Mouse (Mus musculus) heart, postnatal 14 days (tissue): ENCODE results near the gene Chtf18. TPM values are rescaled to one million over a fixed set of nuclear protein-coding genes. Genes with fewer than 3 reads are reported as not detected.
"Not testable (repeated sequence)": the region's sequence is repeated elsewhere in the genome, so short reads cannot be mapped to it uniquely, and the experiment has no call there.

Experiments
- DNase-seq, 2 experiments: peaks; one replicate each; pipeline ENCODE4 v3.0.0; 2021 to 2022
- intact Hi-C: fragments of 180-260 bp; cut with DNase I; formaldehyde crosslinking; loops from one replicate; pipeline ENCODE4 v1.15.1; 2025
- long read RNA-seq, 2 experiments: library from polyadenylated mRNA; stranded (forward); transcript quantifications; one replicate each; pipeline ENCODE4 v2.0.0; 2021
- total RNA-seq, 2 experiments: library from RNA; stranded (reverse); gene quantifications; 2 replicates each; pipeline ENCODE4 v1.2.3; 2021

The Chtf18 gene
- total RNA-seq, result 1 to 10 TPM; 1.1 to 4.4 TPM
- long read RNA-seq, experiment 1, partial matches to known transcripts, result 0 of 5 reads
- long read RNA-seq, experiment 1, other reads (novel, unspliced or antisense), result 2 of 5 reads
- long read RNA-seq, experiment 2, partial matches to known transcripts, result 1 of 5 reads
- long read RNA-seq, experiment 2, other reads (novel, unspliced or antisense), result 0 of 5 reads

GRCm38 (mm10) chr17:25727265-25728008 lies at the start of gene Chtf18, which contains the start of gene Rpusd1:
Chtf18 (minus strand) TSS chr17:25727419.
Rpusd1 (plus strand) TSS chr17:25727670.
- DNase-seq, result peak; percentile 98 to 99
- intact Hi-C loops, result no loop called here

DNA sequence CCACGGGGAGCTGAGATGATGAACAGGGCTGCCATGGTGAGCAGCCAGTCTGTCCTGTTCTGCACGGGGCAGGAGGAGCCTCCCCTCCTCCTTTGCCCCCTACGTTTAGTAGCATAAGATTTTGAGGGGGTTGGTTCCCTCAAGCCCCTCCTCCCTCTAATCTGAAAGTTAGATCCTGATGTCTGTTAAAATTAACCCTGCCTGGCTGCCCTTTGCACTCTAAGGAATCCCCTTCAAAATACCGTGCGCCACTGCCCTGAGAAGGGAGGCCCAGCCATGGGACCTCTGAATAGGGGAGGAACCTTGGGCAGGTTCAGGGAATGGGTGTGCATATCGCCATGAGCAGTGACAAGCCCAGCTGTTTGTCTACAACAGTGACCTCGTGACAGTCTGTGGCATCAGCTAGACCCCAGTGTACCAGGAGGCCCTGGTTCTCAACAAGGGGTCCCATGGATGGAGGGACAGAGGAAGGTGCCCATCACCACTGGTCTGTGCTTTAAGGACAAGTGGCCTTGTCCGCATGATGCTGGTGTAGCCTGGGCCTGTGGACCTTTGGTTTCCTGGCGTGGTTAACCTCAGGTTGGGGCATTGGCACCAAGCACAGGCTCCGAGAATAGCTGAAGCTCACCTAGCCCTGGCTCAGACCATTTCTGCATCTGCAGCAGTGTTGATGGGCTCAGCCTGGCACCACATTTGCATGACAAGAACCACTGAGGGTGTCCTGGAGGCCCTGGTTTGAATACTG lies 48.3 kb upstream of the Chtf18 start:
- DNase-seq, result no peak
- intact Hi-C loops, result no loop called here

DNA sequence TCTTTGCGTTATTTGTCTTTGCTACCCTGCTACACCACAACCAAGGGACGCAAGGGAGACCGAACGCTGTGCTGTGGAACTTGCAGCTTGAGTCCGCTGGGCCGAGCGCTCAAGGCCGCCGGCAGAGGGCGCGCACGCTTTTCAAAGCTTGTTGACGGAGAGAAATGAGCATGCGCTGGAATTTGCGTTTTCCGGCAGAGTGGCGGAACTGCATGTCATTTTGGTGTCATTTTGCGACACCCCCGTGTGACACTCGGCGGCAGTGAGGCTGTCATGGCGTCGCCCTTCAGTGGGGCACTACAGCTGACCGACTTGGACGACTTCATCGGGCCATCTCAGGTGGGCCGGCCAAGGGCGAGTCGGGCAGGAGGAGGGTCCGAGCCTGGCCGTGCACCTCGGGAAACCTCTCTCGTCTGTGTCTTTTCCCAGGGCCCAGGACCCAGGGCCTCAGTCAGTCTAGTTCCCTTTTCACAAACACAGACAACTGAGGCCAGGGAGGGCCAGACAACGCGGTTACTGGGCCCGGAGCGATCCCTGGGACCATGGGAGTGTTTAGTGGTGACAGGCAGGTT lies 46.4 kb upstream of the Chtf18 start, which contains the start of gene Narfl:
Gene Narfl, plus strand, starts transcription at position 228 of the 572 bp plus-strand sequence.
- DNase-seq, result peak; percentile 98
- intact Hi-C loops, result loop anchor here (1.0 to 5.0 kb wide), 2 partner anchors 28 to 94 kb away; partner anchors contain the start of gene Mcrip2

GRCm38 (mm10) chr17:25769331-25769730 lies 42.1 kb upstream of the Chtf18 start:
- intact Hi-C loops, result no loop called here
- no peak for DNase-seq

GRCm38 (mm10) chr17:25765886-25766285 lies 38.7 kb upstream of the Chtf18 start:
- intact Hi-C loops, result no loop called here
- no peak for DNase-seq

- no peak for DNase-seq
- intact Hi-C loops, result no loop called here
Measured at GRCm38 (mm10) chr17:25762591-25762990, 35.4 kb upstream of the Chtf18 start.

DNA sequence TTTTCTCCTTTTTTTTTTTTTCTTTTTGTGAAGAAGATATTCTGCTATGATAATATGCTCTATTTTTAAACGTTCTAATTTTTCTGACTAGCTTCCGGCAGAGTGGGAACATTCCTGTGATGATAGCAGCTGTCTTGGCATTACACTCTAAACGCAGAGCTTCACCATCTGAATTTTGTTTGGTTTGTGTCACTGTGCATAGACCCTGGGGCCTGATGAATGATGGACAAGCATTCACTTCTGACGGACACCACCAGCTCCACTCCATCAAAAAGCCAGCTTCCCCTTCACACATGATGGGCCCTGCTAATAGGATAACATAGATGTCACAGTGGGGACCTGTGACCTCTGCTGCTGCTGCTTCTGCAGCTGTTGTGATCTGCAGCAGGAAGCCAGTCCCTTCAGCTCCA lies 34.3 kb upstream of the Chtf18 start:
- no peak for DNase-seq
- intact Hi-C loops, result no loop called here

DNA sequence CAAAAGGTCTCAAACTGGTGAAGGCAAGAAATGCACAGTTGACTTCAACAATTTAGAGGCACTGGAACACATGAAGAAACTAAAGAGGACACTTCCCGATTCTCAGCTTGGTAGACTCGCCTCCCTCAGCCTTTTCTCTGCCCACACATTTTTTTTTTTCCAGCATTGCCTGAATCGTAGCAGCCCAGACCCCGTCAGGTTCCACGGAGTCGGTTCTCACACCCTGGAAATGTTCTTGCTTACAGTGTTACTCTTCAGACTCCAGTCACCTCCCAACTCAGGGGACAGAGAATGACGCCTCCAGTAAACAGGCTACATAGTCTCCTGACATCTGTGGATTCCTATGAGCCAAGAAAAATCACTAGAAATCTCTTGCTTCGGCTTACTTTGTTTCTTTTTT lies 32.9 kb upstream of the Chtf18 start:
- intact Hi-C loops, result no loop called here
- DNase-seq, result no peak

DNA sequence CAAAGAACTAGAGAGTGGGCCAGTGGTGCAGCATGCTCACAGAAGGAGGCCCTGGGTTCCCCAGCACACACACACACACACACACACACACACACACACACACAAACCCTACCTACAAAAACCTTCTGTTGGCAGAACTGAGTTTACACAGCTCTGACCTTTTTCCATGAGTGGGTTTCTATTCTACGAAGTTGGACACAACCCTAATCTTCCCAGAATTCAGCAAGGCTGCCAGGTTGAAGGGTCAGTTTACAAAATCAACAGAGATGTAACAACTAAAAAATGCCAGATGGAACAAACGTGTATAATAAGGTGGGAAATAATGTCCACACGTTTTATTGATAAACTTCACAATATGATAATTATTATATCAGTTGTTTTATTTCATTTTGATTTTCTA lies 30.5 kb upstream of the Chtf18 start:
- intact Hi-C loops, result no loop called here
- no peak for DNase-seq

DNA sequence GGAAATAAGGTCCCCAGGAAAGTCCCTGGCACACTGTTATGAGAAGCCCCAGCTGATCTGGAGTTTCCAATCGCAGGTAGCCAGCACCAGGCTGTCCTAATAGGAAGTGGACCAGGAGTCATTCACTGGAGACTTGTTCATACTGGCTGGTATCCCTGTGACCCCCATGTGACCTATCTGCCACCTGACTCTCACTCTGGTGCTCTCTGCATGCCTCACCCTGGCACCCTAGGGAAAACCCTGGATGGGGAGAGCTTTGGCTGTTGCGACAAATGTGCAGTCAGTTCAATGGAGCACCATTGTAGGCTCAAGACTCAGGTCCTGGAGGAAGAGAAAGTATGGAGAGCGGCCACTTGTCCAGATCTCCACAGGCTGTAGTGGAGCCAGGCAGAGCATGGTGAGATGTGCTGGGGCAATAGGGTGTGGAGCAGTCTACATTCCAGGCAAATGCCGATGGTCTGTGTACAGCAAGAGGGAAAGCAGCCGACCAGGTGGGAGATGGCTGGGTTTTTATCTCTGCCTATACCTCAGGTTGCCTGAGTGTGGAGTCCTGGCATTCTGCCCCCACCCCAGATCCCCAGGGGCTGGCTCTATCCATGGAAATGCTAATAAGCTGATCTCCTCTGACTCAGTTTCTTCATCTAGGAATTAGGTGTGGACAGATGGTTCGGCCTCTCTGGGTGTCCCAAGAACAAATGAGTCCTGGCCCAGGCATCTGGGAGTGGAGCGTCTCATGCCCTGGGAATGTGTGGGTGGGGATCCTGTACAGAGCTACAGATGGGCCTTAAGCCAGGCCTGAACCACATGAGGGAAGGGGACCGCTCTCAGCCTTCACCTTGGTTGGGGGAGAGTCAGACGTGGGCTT lies 29.4 kb upstream of the Chtf18 start:
- intact Hi-C loops, result no loop called here
- DNase-seq, result no peak

DNA sequence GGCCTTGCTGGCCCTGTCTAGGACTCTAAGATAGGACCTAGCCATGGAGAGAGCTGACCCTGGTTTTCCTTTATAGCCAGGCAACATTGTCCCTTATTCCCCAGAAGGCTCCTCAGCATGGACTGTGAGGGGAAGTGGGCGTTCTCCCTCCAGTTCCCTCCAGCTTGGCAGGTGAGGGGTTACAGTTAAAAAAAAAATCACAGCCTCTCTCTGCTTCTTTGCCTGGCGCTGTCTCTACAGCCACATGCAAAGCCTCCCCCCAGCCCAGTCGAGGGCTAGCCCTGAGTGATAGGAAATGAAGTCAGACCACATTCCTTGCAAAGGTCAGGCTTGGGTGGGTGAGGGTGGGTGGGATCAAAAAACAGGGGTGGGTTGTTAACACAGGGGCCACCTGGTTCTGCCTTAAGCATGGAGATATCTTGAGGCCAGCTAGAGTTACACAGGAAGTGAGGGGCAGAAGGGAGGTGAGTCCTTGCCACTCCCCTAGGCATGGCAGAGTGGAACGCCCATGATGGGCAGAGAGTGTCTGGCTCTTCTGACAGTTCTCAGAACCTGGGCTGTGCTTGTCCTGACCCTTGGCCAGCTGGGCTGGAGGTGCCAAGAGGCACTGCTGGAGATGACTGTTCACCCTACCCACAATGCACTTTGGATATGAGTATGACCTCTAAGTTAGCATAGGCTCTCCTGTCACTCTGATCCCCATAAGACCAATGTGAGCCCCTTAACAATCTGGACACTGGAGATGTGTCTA lies 28.6 kb upstream of the Chtf18 start:
- DNase-seq, result no peak
- intact Hi-C loops, result no loop called here

DNA sequence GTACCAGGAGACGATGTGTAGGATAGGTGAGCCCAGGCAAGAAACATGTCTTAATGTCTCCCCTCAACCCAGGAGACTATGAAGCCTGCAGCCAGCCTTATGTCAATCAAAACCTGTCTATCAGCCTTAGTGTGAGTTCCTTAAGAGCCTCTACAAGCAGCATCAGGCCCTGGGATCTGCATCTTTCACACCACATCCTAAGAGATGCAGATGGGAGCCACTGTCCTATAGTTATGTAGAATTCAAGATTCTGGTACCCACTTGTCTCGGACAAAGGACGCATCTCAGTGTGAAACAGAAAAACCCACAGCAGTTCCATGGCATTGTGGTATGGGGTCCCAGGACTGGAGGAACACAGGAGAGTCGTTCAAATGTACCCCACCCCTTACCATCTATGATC lies 27.9 kb upstream of the Chtf18 start:
- intact Hi-C loops, result no loop called here

DNA sequence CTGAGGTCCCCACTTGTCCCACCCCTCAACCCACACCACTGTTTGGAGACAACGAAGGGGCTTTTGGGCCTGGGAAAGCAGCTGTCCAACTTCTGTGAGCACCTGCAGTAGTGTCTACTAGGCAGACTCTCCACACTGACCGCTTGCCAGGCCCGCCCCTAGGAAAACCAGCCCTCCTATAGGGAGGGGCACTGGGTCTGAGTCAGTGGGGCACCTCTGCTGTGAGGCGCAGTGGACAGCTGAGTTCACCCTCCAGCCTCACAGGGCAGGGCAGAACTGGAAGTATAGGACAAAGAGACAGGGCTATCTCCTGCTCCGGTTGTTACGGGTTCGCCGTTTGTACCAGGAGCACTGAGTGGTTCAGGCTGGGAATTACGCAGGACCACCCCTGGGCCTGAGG lies 27.0 kb upstream of the Chtf18 start, which contains the start of gene Msln:
Gene Msln, minus strand, starts transcription at position 138 of the 400 bp plus-strand sequence.
- no peak for DNase-seq
- intact Hi-C loops, result no loop called here

More for the DNA sequence above, 27.9 kb upstream of the Chtf18 start:
- DNase-seq, result no peak

DNA sequence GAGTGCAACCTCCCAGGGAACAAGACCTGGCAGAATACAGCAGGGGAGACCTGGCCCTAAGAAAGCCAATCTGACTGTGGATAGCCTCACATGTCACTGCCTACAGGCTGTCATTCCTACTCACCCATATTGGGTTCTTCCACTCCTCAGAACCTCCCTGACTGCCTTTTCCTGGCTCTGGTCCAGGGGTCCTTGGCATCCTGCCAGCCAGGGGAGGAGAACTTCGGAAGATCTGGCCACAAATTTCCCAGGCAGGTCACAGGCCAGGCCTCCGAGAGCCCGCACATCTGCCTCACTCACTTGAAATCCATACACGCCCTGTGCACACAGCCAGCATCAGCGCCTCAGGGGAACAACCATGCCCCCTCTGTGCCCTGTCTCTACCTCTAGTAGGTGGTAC lies 24.2 kb upstream of the Chtf18 start:
- DNase-seq, result peak; percentile 51 to 75
- intact Hi-C loops, result no loop called here

DNA sequence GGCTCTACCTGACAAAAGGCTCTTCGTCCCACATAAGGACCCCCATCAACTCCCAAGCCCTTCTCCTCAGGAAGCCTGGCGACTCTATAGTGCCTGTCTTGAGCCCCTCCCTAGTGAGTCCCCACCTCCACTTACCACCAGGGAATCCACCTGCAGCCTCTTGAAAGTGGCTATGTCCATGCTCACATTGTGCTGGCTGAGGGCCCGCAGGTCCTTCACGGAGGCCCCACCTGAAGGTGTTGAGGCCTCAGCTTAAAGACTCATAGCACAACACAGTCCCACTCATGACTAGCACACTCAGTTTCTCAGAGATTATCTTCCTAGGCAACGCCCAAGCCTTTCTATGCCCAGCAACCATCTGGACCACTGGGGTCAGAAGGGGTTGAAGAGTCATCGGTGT lies 22.1 kb upstream of the Chtf18 start:
- intact Hi-C loops, result no loop called here
- DNase-seq, result no peak

GRCm38 (mm10) chr17:25748238-25748637 lies 21.0 kb upstream of the Chtf18 start:
- no peak for DNase-seq
- intact Hi-C loops, result no loop called here

DNA sequence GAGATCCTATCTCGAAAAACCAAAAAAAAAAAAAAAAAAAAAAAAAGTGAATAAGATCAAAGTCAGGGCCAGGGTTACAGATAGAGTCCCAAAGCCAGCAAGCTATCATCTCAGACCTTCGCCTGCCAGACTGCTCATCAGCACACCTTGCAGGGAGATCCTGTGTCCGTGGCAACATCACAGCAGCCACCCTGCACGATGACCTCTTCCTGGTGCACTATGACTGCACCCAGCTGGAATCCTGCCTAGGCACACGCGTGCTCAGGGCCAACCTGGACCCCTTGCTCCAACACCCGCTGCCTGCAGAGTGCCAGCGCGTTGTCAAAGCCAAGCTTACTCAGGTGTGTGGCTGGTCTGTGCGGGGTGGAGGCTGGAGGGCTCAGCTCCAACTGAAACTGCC lies 17.1 kb upstream of the Chtf18 start:
- intact Hi-C loops, result no loop called here
- no peak for DNase-seq

- intact Hi-C loops, result no loop called here
Measured at GRCm38 (mm10) chr17:25743831-25744230, 16.6 kb upstream of the Chtf18 start.

DNA sequence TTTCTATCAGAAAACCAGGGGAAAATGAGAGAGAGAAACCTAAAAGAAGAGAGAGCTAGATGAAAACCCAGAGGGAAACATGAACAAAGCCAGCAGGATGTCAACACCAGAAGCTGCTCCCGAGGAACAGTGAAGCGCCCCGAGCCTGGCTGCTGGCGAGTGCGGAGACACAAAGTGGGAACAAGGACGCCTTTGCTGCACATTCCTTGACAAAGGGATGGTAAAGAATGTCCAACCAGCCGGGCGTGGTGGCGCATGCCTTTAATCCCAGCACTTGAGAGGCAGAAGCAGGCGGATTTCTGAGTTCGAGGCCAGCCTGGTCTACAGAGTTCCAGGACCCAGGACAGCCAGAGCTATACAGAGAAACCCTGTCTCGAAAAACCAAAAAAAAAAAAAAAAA lies 14.3 kb upstream of the Chtf18 start:
- intact Hi-C loops, DNase-seq: not testable (repeated sequence)

More at GRCm38 (mm10) chr17:25743831-25744230, 16.6 kb upstream of the Chtf18 start:
- DNase-seq, result no peak
